Mouse (Mus musculus): Measurements from ENCODE around the gene Nmt2. TPM values are rescaled to one million over a fixed set of nuclear protein-coding genes. Genes with fewer than 3 reads are reported as not detected.

The Nmt2 gene
- total RNA-seq (2014; rRNA removed; ENCODE audit: low replicate concordance), result 14.9 and 20.7 TPM in 2 replicates
- polyA plus RNA-seq (2015; fragmentation: Nextera tagmentation; extraction: Ambion mirVana), result 17.3 and 18.1 TPM in 2 replicates

- under 1% methylated on average over 88 of the region's 88 CpGs for WGBS
- DNase-seq (ENCODE audit: low spot score) (peak; percentile 100), ATAC-seq (ENCODE audit: insufficient read depth, low read depth) (peak; percentile 97)
- H3K9ac ChIP-seq (replicated peaks; ENCODE audit: low read depth, low read length), result peak within 1 kb of the TSS; percentile 90
- peak within 1 kb of the TSS; percentile 88 for H3K4me2 ChIP-seq (ENCODE audit: low read depth, low read length)
- peaks cover 11% of the 10 kb centered on the region for H3K4me1 ChIP-seq (ENCODE audit: control insufficient read depth, insufficient read depth)
- TF ChIP-seq EP300 (IDR thresholded peaks at IDR 0.05; ENCODE audit: low read depth) (no peak), CTCF (IDR thresholded peaks at IDR 0.05; ENCODE audit: low read depth) (no peak; the same call in 1 of the 2 replicates)
- no peaks in the 10 kb centered on the region for H3K27me3 ChIP-seq (ENCODE audit: control insufficient read depth, insufficient read depth, low read length)
- peak within 1 kb of the TSS; percentile 91 for H3K27ac ChIP-seq (ENCODE audit: low read depth)
- peak within 1 kb of the TSS; percentile 96 for H3K4me3 ChIP-seq (ENCODE audit: low read depth, low read length)
- no peaks in the 10 kb centered on the region for H3K36me3 ChIP-seq (replicated peaks; ENCODE audit: control insufficient read depth, insufficient read depth, low read length)
- H3K9me3 ChIP-seq (replicated peaks; ENCODE audit: control insufficient read depth, low read length), result no peaks in the 10 kb centered on the region
These were observed at the start of gene Nmt2 for GRCm38 (mm10) chr2:3283602-3284472. TSS of gene Nmt2 (plus strand) at chr2:3284212.

DNA sequence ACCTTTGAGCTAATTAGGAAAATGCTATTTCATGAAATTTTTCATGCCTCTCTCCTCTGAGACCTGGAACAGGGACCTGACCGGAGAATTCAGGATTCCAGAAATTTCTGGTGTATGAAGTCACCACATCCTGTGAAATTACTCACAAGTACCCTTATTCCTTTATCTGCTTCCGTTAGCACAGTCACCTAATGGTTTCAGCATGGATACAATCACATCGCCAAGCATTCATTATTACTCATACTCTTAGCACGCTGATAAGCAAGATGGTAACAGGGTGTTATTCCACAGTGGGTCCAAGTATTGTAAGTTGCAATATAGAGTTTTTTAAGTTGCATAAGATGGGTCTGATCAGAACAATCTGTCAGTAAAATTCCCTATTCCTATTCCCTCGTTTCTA lies 44.8 kb upstream of the Nmt2 start:
- 22% methylated on average over 5 of the region's 5 CpGs for WGBS

DNA sequence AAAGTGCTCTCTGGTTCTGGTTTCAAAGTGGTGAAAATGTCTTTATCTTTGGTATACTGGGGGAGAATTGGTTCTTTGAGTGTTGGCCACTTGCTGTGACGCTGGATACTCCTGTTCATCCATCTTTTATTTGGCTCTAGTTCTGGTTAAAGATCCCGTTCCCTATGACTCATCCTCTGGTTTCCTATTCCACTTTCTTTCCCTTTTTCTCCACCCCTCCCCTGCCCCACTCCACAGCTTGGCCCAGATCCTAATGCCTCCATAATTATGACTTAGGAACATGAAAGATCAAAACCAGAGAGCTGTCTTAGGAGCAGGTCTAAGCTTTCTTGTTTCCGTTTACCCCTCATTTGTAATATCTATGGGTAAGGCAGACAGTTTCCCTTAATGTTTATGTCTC lies 39.8 kb upstream of the Nmt2 start:
- DNase-seq (ENCODE audit: low spot score) (no peak), ATAC-seq (ENCODE audit: insufficient read depth, low read depth) (no peak)
- no peaks in the 10 kb centered on the region for H3K36me3 ChIP-seq (replicated peaks; ENCODE audit: control insufficient read depth, insufficient read depth, low read length)
- TF ChIP-seq EP300 (IDR thresholded peaks at IDR 0.05; ENCODE audit: low read depth) (no peak), CTCF (IDR thresholded peaks at IDR 0.05; ENCODE audit: low read depth) (no peak)
- WGBS, result 57% methylated on average over 3 of the region's 3 CpGs
- no peak overlapping the region for H3K27ac ChIP-seq (ENCODE audit: low read depth)
- H3K4me2 ChIP-seq (ENCODE audit: low read depth, low read length), result no peak overlapping the region
- H3K4me3 ChIP-seq (ENCODE audit: low read depth, low read length), result no peak overlapping the region
- H3K27me3 ChIP-seq (ENCODE audit: control insufficient read depth, insufficient read depth, low read length), result no peaks in the 10 kb centered on the region
- no peak overlapping the region for H3K9ac ChIP-seq (replicated peaks; ENCODE audit: low read depth, low read length)
- H3K9me3 ChIP-seq (replicated peaks; ENCODE audit: control insufficient read depth, low read length), result no peaks in the 10 kb centered on the region
- H3K4me1 ChIP-seq (ENCODE audit: control insufficient read depth, insufficient read depth), result no peaks in the 10 kb centered on the region

More for the DNA sequence above, 44.8 kb upstream of the Nmt2 start:
- no peak overlapping the region for H3K9ac ChIP-seq (replicated peaks; ENCODE audit: low read depth, low read length)
- no peaks in the 10 kb centered on the region for H3K9me3 ChIP-seq (replicated peaks; ENCODE audit: control insufficient read depth, low read length)
- H3K4me2 ChIP-seq (ENCODE audit: low read depth, low read length), result no peak overlapping the region
- DNase-seq (ENCODE audit: low spot score) (peak; percentile 18), ATAC-seq (ENCODE audit: insufficient read depth, low read depth) (no peak)
- no peaks in the 10 kb centered on the region for H3K27me3 ChIP-seq (ENCODE audit: control insufficient read depth, insufficient read depth, low read length)
- H3K36me3 ChIP-seq (replicated peaks; ENCODE audit: control insufficient read depth, insufficient read depth, low read length), result no peaks in the 10 kb centered on the region
- H3K27ac ChIP-seq (ENCODE audit: low read depth), result 0 out of 2 replicates have a peak overlapping the region, but pooled peaks have one; percentile 19
- 0 out of 2 replicates have a peak, but pooled peaks cover 5% of the 10 kb centered on the region for H3K4me1 ChIP-seq (ENCODE audit: control insufficient read depth, insufficient read depth)
- no peak overlapping the region for H3K4me3 ChIP-seq (ENCODE audit: low read depth, low read length)
- no peak for TF ChIP-seq EP300 (IDR thresholded peaks at IDR 0.05; ENCODE audit: low read depth)
- TF ChIP-seq CTCF (IDR thresholded peaks at IDR 0.05; ENCODE audit: low read depth), result no peak

DNA sequence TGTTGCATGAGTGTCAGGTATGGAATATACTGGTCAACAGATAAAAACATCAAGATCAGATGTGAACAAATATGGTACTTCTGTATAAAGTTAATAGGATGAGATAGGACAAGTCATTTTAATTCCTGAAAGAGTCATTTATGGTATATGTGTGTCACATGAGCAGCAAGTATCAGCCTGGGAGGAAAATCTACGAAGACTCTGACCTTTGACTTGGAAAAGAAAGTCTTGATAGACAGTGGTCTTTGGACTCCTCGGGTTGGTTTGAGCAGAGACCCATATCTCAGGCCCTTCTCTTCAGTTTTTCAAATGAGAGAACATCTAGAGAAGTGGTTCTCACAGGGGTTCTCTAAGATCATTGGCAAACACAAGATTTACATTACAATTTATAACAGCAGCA lies 32.7 kb upstream of the Nmt2 start:
- TF ChIP-seq CTCF (IDR thresholded peaks at IDR 0.05; ENCODE audit: low read depth) (no peak), EP300 (IDR thresholded peaks at IDR 0.05; ENCODE audit: low read depth) (no peak)
- DNase-seq (ENCODE audit: low spot score) (no peak), ATAC-seq (ENCODE audit: insufficient read depth, low read depth) (no peak)
- no peaks in the 10 kb centered on the region for H3K36me3 ChIP-seq (replicated peaks; ENCODE audit: control insufficient read depth, insufficient read depth, low read length)
- no peak overlapping the region for H3K4me2 ChIP-seq (ENCODE audit: low read depth, low read length)
- H3K27me3 ChIP-seq (ENCODE audit: control insufficient read depth, insufficient read depth, low read length), result no peaks in the 10 kb centered on the region
- H3K27ac ChIP-seq (ENCODE audit: low read depth), result no peak overlapping the region
- WGBS, result 83% methylated on average over 2 of the region's 2 CpGs
- no peak overlapping the region for H3K9ac ChIP-seq (replicated peaks; ENCODE audit: low read depth, low read length)
- no peak overlapping the region for H3K4me3 ChIP-seq (ENCODE audit: low read depth, low read length)
- no peaks in the 10 kb centered on the region for H3K4me1 ChIP-seq (ENCODE audit: control insufficient read depth, insufficient read depth)
- no peaks in the 10 kb centered on the region for H3K9me3 ChIP-seq (replicated peaks; ENCODE audit: control insufficient read depth, low read length)

DNA sequence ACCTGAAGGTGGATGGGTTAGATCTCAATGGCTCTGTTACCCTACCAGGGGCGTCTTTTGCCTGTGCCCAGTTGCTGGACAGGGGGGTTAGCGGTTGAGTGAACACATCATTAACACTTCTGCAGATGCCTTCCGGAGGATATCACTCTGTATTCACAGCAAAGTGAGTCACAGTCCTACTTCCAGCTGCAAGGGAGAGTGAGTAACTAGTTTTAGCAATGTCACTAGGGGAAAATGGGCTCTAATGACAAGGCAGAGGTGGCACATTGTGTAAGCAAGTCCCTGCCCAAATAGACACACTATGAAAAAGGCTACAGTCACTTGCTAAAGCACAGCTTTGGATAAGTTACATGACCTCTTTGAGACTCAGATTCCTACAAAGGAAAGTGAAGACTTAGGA lies 17.5 kb upstream of the Nmt2 start:
- no peak for DNase-seq (ENCODE audit: low spot score)
- H3K27ac ChIP-seq (ENCODE audit: low read depth), result no peak overlapping the region
- no peak overlapping the region for H3K4me3 ChIP-seq (ENCODE audit: low read depth, low read length)
- H3K9ac ChIP-seq (replicated peaks; ENCODE audit: low read depth, low read length), result no peak overlapping the region
- no peaks in the 10 kb centered on the region for H3K36me3 ChIP-seq (replicated peaks; ENCODE audit: control insufficient read depth, insufficient read depth, low read length)
- H3K9me3 ChIP-seq (replicated peaks; ENCODE audit: control insufficient read depth, low read length), result no peaks in the 10 kb centered on the region
- no peaks in the 10 kb centered on the region for H3K4me1 ChIP-seq (ENCODE audit: control insufficient read depth, insufficient read depth)
- H3K4me2 ChIP-seq (ENCODE audit: low read depth, low read length), result no peak overlapping the region
- TF ChIP-seq EP300 (IDR thresholded peaks at IDR 0.05; ENCODE audit: low read depth) (no peak), CTCF (IDR thresholded peaks at IDR 0.05; ENCODE audit: low read depth) (no peak)
- no peak for ATAC-seq (ENCODE audit: insufficient read depth, low read depth)
- no peaks in the 10 kb centered on the region for H3K27me3 ChIP-seq (ENCODE audit: control insufficient read depth, insufficient read depth, low read length)
- 62% methylated on average over 3 of the region's 3 CpGs for WGBS

Measured in heart, postnatal 0 days (tissue).